Mouse (Mus musculus) liver, embryonic 13.5 days (tissue): ENCODE measurements around the gene Izumo2. TPM values are rescaled to one million over a fixed set of nuclear protein-coding genes. Genes with fewer than 3 reads are reported as not detected.
"Not testable (repeated sequence)": the region's sequence is repeated elsewhere in the genome, so short reads cannot be mapped to it uniquely, and the experiment has no call there.

Experiments
- ATAC-seq: fragments of 200-750 bp; cut with Nextera tagmentation; 2 replicates; pipeline ENCODE4 v1.8.0; 2017; ENCODE audit warnings: low read depth, mild to moderate bottlenecking, moderate number of reproducible peaks, moderate library complexity
- DNase-seq: peaks from one replicate; pipeline ENCODE4 v3.0.0; 2022
- H3K27ac ChIP-seq: fragments of 300-500 bp; sonication (generic); 2 replicates; pipeline ENCODE4 v1.5.1; 2015; ENCODE audit warnings: moderate library complexity, mild to moderate bottlenecking, inconsistent platforms
- H3K27me3 ChIP-seq: fragments of 300-500 bp; sonication (generic); 2 replicates; pipeline ENCODE4 v1.6.1; 2015; ENCODE audit warnings: mild to moderate bottlenecking, inconsistent platforms
- H3K36me3 ChIP-seq: fragments of 300-500 bp; sonication (generic); 2 replicates; pipeline ENCODE4 v1.6.1; 2015; ENCODE audit warnings: mild to moderate bottlenecking, inconsistent platforms
- H3K4me1 ChIP-seq: fragments of 300-500 bp; sonication (generic); replicated peaks from 2 replicates; pipeline ENCODE4 v1.6.1; 2015; ENCODE audit warnings: inconsistent platforms
- H3K4me2 ChIP-seq: fragments of 300-500 bp; sonication (generic); 2 replicates; pipeline ENCODE4 v1.6.1; 2015; ENCODE audit warnings: inconsistent platforms, mild to moderate bottlenecking, moderate library complexity
- H3K4me3 ChIP-seq: fragments of 300-500 bp; sonication (generic); replicated peaks from 2 replicates; pipeline ENCODE4 v1.5.1; 2015; ENCODE audit warnings: mild to moderate bottlenecking, inconsistent platforms
- H3K9ac ChIP-seq: fragments of 300-500 bp; sonication (generic); 2 replicates; pipeline ENCODE4 v1.6.1; 2015; ENCODE audit warnings: mild to moderate bottlenecking, inconsistent platforms
- H3K9me3 ChIP-seq: fragments of 300-500 bp; sonication (generic); replicated peaks from 2 replicates; pipeline ENCODE4 v1.6.1; 2016; ENCODE audit warnings: inconsistent platforms
- whole genome bisulfite sequencing: fragments of 180-500 bp; shearing (Covaris S2); methylation state at CpG from one replicate; pipeline ENCODE4 v1.1.7; 2015; ENCODE audit not compliant: insufficient replicate concordance; 5-methylcytosine and 5-hydroxymethylcytosine counted together
- polyA plus RNA-seq: library from polyadenylated mRNA; unstranded; fragments of >200 nt; fragmentation: Nextera tagmentation; extraction: Ambion mirVana; gene quantifications from 2 replicates; pipeline ENCODE4 v1.2.1, GENCODE M21; 2015

Gene Izumo2
- polyA plus RNA-seq, 1 experiment from 2014 or later: not detected

DNA sequence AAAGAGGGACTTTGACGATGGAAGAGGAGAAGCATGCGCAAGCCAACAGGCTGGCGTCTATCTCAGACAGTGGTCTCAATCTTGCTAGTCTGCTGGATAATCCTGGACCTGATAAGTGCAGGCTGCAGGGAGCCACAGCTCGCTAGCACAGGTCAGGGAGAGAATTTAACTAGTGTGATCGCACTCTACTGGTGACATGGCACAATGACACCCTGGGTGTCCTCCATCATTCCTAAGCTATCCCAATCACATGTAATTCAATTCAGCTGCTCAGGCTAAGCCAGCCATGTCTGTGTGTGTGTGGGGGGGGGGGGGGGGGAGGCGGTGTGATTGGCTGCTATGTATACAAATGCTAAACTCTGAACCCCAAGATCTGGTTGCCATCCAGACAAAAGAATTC is 6.6 kb upstream of the Izumo2 start:
- peaks cover 14% of the 10 kb centered on the region for H3K4me1 ChIP-seq
- H3K9me3 ChIP-seq: no peaks in the 10 kb centered on the region; the same call in 1 of the 2 replicates
- ATAC-seq (no peak), DNase-seq (no peak)
- WGBS: 5% methylated on average over 6 of the region's 6 CpGs
- peaks cover 7% of the 10 kb centered on the region; the same call in 1 of the 2 replicates for H3K27me3 ChIP-seq
- H3K9ac ChIP-seq: no peak overlapping the region
- no peaks in the 10 kb centered on the region for H3K36me3 ChIP-seq
- H3K4me3 ChIP-seq: no peak overlapping the region
- no peak overlapping the region for H3K27ac ChIP-seq
- H3K4me2 ChIP-seq: no peak overlapping the region

DNA sequence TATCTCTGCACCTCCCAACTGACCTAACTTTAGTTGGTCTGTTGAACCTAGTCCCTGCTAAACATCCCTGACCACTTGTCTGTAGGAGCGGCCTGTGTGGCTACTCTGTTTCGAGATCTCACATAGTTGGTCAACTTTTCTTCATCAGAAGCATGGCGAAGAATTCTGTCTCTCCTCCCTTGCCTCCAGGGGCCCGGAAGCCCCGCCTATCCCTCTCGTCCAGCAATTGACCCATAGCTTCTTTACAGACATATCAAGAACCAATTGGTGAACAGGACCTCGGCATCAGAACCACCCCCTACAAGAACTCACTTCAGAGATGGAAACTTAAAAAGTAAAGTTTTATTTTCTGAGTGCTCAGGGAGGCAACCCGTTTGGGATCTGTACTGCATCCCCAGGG is 5.6 kb upstream of the Izumo2 start:
- no peak for DNase-seq
- ATAC-seq: no peak
- no peak overlapping the region for H3K9ac ChIP-seq
- H3K27ac ChIP-seq: no peak overlapping the region
- H3K4me3 ChIP-seq: no peak overlapping the region
- no peaks in the 10 kb centered on the region for H3K36me3 ChIP-seq
- 62% methylated on average over 8 of the region's 8 CpGs for WGBS
- no peaks in the 10 kb centered on the region for H3K27me3 ChIP-seq
- H3K4me2 ChIP-seq: no peak overlapping the region
- peaks cover 4% of the 10 kb centered on the region for H3K4me1 ChIP-seq
- H3K9me3 ChIP-seq: no peaks in the 10 kb centered on the region; the same call in 1 of the 2 replicates

DNA sequence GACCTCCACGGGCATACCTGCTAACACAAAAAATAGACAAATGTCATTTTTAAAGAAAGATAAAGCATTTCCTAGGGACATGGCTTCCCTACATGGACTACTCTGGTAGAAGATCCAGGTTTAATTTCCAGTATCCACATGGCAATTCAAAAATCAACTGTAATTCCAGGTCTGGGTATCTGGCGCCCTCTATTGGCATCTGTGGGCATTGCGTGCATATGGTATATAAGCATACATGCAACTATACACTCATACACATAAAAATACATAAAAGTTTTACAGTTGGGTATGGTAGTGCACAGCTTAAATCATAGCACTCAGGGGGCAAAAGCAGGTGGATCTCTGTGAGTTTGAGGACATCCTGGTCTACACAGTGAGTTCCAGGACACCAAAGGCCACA is 4.2 kb upstream of the Izumo2 start:
- Histone ChIP-seq H3K9me3 (no peaks in the 10 kb centered on the region; the same call in 1 of the 2 replicates), H3K9ac (no peak overlapping the region), H3K27ac (no peak overlapping the region), H3K4me2 (no peak overlapping the region), H3K36me3 (no peaks in the 10 kb centered on the region), H3K27me3 (no peaks in the 10 kb centered on the region), H3K4me1 (no peaks in the 10 kb centered on the region), H3K4me3 (no peak overlapping the region)
- DNase-seq (no peak), ATAC-seq (no peak)
- WGBS: 47% methylated on average over 3 of the region's 3 CpGs

DNA sequence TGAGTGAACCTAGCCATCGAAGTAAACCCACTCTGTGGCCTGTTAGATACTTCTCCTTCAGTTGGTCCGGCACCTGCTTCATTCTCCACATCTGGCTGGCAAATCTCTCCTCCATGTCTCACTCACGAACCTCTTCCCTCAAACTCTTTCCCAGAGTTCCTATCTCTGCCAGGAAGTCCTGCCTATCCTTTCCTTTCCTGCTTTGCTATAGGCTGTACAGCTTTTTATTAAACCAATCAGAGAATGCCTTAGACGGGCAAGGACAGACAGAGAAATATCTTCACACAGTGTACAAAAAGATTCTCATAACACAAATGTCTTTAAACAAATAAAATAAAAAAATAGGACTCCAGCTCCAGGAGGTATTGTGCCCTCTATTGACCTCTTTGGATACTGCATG is 3.5 kb upstream of the Izumo2 start:
- no peak overlapping the region for H3K27ac ChIP-seq
- H3K4me2 ChIP-seq: no peak overlapping the region
- H3K36me3 ChIP-seq: no peaks in the 10 kb centered on the region
- H3K27me3 ChIP-seq: no peaks in the 10 kb centered on the region
- 61% methylated on average over 4 of the region's 4 CpGs for WGBS
- H3K4me3 ChIP-seq: no peak overlapping the region
- ATAC-seq: no peak
- no peak for DNase-seq
- no peak overlapping the region for H3K9ac ChIP-seq
- no peaks in the 10 kb centered on the region for H3K4me1 ChIP-seq
- no peaks in the 10 kb centered on the region; the same call in 1 of the 2 replicates for H3K9me3 ChIP-seq

DNA sequence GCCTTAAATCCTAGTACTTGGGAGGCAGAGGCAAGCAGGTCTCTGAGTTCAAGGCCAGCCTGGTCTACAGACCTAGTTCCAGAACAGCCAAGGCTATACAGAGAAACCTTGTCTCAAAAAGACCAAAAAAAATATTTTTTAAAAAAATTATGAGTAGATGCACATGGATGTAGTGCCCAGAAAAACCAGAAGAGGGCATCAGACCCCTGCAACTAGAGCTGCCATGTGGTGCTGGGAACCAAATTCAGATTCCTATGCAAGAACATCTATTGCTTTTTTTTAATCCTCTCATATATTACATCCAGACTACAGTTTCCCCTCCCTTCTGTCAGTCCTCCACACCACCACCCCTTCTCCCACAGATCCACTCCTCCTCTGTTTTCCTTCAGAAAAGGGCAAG is 2.2 kb upstream of the Izumo2 start:
- Histone ChIP-seq H3K9me3 (no peaks in the 10 kb centered on the region; the same call in 1 of the 2 replicates), H3K27ac (no peak overlapping the region), H3K36me3 (no peaks in the 10 kb centered on the region), H3K4me3 (no peak overlapping the region), H3K4me1 (no peaks in the 10 kb centered on the region), H3K27me3 (no peaks in the 10 kb centered on the region), H3K9ac (no peak overlapping the region), H3K4me2 (no peak overlapping the region)
- ATAC-seq: no peak
- no peak for DNase-seq

DNA sequence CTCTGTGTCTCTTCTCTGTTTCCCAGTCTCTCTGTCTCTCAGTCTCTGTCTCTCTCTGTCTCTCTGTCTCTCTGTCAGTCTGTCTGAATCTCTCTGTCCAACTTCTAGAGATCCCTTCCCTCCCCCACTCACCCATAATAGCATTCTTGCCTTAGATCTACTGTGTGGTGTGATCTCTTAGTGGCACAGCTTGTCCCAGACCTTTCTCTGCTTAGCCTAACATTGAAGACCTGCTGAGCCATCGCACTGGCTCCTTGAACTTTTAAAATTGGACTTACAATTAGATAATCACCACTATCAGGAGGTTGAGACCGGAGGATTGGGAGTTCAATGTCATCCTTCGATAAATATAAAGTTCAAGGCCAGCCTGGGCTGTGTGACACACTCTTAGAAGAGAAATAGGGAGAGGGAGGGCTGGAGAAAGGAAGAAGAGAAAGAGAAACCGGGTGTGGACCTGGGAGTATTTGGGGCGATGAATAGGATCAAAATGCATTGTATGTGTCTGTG is 1.3 kb upstream of the Izumo2 start:
- H3K9ac ChIP-seq: no peak overlapping the region
- DNase-seq (no peak), ATAC-seq (no peak)
- H3K4me1 ChIP-seq: no peaks in the 10 kb centered on the region
- H3K36me3 ChIP-seq: no peaks in the 10 kb centered on the region
- WGBS: 62% methylated on average over 5 of the region's 5 CpGs
- H3K27ac ChIP-seq: no peak overlapping the region
- no peak overlapping the region for H3K4me3 ChIP-seq
- H3K9me3 ChIP-seq: no peaks in the 10 kb centered on the region; the same call in 1 of the 2 replicates
- H3K4me2 ChIP-seq: no peak overlapping the region
- no peaks in the 10 kb centered on the region for H3K27me3 ChIP-seq

DNA sequence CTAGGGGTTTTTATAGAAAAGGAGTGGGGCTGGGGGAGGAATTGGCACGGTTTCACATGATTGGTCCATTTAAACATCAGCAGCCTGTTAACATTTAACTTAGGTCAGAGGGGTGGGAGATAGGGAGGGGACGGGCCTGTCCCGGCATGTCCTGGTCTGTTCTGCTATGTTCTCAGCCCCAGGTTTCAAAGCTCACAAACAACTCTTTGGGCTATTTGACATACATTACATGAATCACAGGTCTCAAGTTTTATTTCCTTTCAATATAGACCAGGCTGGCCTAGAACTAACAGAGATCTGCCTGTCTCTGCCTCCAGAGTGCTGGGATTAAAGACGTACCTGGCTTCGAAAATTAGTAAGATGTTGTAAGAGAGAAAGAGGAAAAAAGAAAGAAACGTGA is 449 bp upstream of the Izumo2 start:
- not testable (repeated sequence) for H3K27ac ChIP-seq, H3K4me2 ChIP-seq, H3K9ac ChIP-seq, H3K36me3 ChIP-seq, DNase-seq, ATAC-seq, H3K4me3 ChIP-seq, H3K9me3 ChIP-seq, H3K27me3 ChIP-seq, H3K4me1 ChIP-seq
- WGBS: 76% methylated on average over 6 of the region's 6 CpGs

DNA sequence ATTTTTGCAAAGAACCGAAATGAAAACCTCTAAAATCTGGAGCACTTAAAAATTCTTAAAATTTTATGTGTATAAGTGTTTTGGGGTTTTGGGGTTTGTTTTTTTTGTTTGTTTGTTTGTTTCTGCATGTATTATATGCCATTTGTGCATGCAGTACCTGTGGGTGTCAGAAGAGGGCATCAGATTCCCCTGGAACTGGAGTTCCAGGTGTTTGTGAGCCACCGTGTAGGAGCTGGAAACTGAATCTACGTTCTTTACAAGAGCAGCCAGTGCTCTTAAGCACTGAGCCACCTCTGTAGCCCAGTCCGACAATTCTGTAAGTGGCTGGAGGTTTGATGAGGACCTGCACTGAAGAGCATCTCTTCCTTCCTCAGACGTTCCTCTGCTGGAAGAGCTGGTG is 1.3 kb downstream of the Izumo2 start:
- no peaks in the 10 kb centered on the region for H3K4me1 ChIP-seq
- H3K36me3 ChIP-seq: no peaks in the 10 kb centered on the region
- H3K9me3 ChIP-seq: no peaks in the 10 kb centered on the region; the same call in 1 of the 2 replicates
- no peak overlapping the region for H3K4me3 ChIP-seq
- DNase-seq (no peak), ATAC-seq (no peak)
- no peaks in the 10 kb centered on the region for H3K27me3 ChIP-seq
- 68% methylated on average over 5 of the region's 5 CpGs for WGBS
- no peak overlapping the region for H3K9ac ChIP-seq
- H3K27ac ChIP-seq: no peak overlapping the region
- no peak overlapping the region for H3K4me2 ChIP-seq

DNA sequence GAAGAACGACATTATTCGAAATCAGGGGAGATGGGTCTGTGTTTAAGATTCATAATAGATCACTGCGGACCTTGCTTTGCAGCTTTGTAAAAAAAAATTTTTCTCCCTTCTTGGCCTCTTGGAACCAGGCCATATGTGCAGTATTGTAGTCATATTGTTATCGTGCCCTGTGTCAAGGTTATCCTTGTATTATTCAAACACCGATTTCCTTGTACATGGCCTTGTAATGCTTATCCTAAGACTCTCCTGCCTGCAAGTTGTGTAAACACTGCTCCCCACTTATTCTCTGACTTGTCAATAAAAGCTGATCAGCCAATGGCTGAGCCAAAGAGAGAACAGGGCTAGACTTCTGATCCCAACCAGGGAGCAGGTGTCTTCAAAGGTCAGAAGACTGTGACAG is 13.5 kb downstream of the Izumo2 start:
- Histone ChIP-seq H3K27ac (no peak overlapping the region), H3K9me3 (no peaks in the 10 kb centered on the region), H3K9ac (no peak overlapping the region), H3K36me3 (no peaks in the 10 kb centered on the region), H3K27me3 (no peaks in the 10 kb centered on the region), H3K4me3 (no peak overlapping the region), H3K4me2 (no peak overlapping the region), H3K4me1 (no peaks in the 10 kb centered on the region)
- ATAC-seq (no peak), DNase-seq (no peak)
- 61% methylated on average over 5 of the region's 5 CpGs for WGBS

DNA sequence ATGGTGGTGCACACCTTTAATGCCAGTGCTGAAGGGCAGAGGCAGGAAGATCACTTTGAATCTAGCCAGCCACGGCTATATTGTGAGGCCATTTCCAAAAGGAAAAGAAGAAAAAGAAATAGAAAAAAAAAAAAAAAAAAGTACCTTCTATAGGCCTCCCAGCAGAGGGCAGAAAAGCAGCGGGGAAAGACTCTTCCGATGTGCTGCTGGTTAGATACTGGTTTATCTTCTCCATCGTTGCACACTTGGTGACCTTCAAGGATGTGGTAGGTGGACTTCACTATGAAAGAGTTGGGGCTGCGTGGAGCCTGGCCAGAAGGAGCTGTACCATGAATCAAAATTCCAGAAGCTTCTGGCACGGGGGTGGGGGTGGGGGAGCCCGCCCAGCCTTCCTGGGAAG is 15.8 kb downstream of the Izumo2 start:
- Histone ChIP-seq H3K27me3 (no peaks in the 10 kb centered on the region), H3K4me3 (no peak overlapping the region), H3K4me2 (no peak overlapping the region), H3K36me3 (no peaks in the 10 kb centered on the region), H3K9me3 (no peaks in the 10 kb centered on the region), H3K4me1 (no peaks in the 10 kb centered on the region), H3K9ac (no peak overlapping the region), H3K27ac (no peak overlapping the region)
- DNase-seq (no peak), ATAC-seq (no peak)
- WGBS: 19% methylated on average over 7 of the region's 7 CpGs

DNA sequence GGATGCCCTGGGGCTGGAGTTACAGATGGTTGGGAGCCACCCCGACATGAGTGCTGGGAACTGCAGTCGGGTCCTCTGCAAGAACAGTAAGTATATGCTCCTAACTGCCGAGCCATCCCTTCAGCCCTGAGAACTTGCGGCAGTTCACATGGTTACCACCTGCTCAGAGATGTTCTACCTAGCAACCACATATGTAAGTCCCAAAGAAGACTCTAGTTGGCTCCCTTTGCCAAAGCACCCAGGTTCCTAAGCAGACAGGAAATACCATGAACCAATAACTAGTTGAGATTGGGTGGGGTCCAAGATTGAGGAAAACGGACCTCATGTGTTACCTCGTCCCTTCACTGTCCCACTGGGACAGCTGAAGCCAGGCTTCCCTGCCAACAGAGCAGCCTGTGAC is 17.8 kb downstream of the Izumo2 start:
- Histone ChIP-seq H3K4me2 (no peak overlapping the region), H3K4me1 (no peaks in the 10 kb centered on the region), H3K27me3 (no peaks in the 10 kb centered on the region), H3K4me3 (no peak overlapping the region), H3K27ac (no peak overlapping the region), H3K9me3 (no peaks in the 10 kb centered on the region), H3K9ac (no peak overlapping the region), H3K36me3 (no peaks in the 10 kb centered on the region)
- no peak for DNase-seq
- ATAC-seq: no peak
- 54% methylated on average over 6 of the region's 6 CpGs for WGBS

DNA sequence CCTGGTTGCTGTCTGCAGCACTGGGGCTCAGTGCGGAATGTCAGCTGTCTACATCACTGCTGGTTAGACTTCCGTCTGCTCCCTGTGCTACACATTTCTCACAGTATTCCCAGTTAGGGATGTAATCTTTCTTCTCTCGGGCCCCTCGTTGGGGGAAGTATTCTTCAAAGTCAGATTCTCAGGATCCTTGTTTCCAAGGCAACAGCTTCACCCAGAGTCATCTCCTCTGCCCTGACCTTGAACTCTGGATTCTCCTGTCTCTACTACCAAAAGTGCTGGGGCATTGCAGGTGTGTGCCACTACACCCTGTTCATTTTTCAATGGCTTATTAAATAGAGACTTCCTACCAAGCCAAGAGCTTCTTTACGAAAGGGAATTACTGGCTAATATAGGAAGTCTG is 18.6 kb downstream of the Izumo2 start:
- Histone ChIP-seq H3K9me3 (no peaks in the 10 kb centered on the region), H3K36me3 (no peaks in the 10 kb centered on the region), H3K27ac (no peak overlapping the region), H3K4me3 (no peak overlapping the region), H3K4me1 (no peaks in the 10 kb centered on the region), H3K9ac (no peak overlapping the region), H3K4me2 (no peak overlapping the region), H3K27me3 (no peaks in the 10 kb centered on the region)
- no peak for DNase-seq
- ATAC-seq: no peak
- WGBS: 64% methylated on average over 5 of the region's 5 CpGs
